In the genomic region with DNA sequence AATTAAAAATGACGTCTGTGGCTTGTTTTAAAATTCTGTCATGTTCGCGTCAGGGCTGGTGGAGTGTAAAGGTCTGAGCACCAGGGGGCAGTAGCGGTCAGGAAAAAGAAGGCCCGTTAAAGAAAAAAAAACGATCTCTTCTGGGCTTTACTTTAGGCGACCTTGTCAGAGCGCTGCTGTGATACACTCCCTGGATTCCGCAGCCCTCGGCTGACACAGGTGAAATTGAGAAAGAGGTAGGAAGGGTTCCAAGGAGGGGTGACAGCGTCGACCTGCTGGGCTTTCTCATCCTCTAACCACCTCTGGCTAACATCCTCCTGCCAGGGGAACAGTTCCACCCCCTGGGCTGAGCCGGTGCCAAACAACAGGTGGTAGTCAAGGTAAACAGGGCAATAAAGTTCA, we compare ENCODE assay signal across 8 mouse cellular contexts. TPM values are rescaled to one million over a fixed set of nuclear protein-coding genes. Genes with fewer than 3 reads are reported as not detected.
A peak's percentile ranks its signal among the peaks of the same experiment; 100 is the strongest.
DNase-seq lines count a peak whose midpoint lies in the region; ATAC-seq and TF ChIP-seq lines count a peak whose summit lies in the region.

No protein-coding gene starts in this region.

- no peak overlapping the region for H3K27ac ChIP-seq in left cerebral cortex, adult 2 months
- no peak overlapping the region for H3K27ac ChIP-seq in forebrain, embryonic 14.5 days (ENCODE audit: low read depth, low read length)
- no peak overlapping the region for H3K27ac ChIP-seq in hindbrain, embryonic 13.5 days
- no peak overlapping the region for H3K27ac ChIP-seq in limb, embryonic 14.5 days (replicated peaks; ENCODE audit: low read depth, low read length)
- H3K27ac ChIP-seq in midbrain, embryonic 15.5 days: no peak overlapping the region
- no peak overlapping the region for H3K27ac ChIP-seq in stomach, embryonic 15.5 days

- H3K36me3 ChIP-seq in forebrain, embryonic 14.5 days (ENCODE audit: control insufficient read depth, insufficient read depth, low read length): no peaks in the 10 kb centered on the region
- H3K36me3 ChIP-seq in hindbrain, embryonic 13.5 days: no peaks in the 10 kb centered on the region
- H3K36me3 ChIP-seq in limb, embryonic 14.5 days (ENCODE audit: control insufficient read depth, insufficient read depth, low read length): no peaks in the 10 kb centered on the region
- no peaks in the 10 kb centered on the region for H3K36me3 ChIP-seq in midbrain, embryonic 15.5 days (replicated peaks)
- H3K36me3 ChIP-seq in stomach, embryonic 15.5 days: no peaks in the 10 kb centered on the region

- peak overlapping the region; percentile 35; the same call in 1 of the 2 replicates for H3K9ac ChIP-seq in forebrain, embryonic 14.5 days (ENCODE audit: low read length)
- no peak overlapping the region for H3K9ac ChIP-seq in hindbrain, embryonic 13.5 days
- H3K9ac ChIP-seq in limb, embryonic 14.5 days (ENCODE audit: low read depth, low read length, severe bottlenecking): peak overlapping the region; percentile 36; the same call in 1 of the 2 replicates
- H3K9ac ChIP-seq in midbrain, embryonic 15.5 days: no peak overlapping the region
- no peak overlapping the region for H3K9ac ChIP-seq in stomach, embryonic 15.5 days

- no peaks in the 10 kb centered on the region for H3K9me3 ChIP-seq in forebrain, embryonic 14.5 days (replicated peaks; ENCODE audit: control insufficient read depth, low read length)
- no peaks in the 10 kb centered on the region for H3K9me3 ChIP-seq in hindbrain, embryonic 13.5 days
- H3K9me3 ChIP-seq in limb, embryonic 14.5 days (ENCODE audit: control insufficient read depth, low read length): no peaks in the 10 kb centered on the region
- H3K9me3 ChIP-seq in midbrain, embryonic 15.5 days: no peaks in the 10 kb centered on the region
- H3K9me3 ChIP-seq in stomach, embryonic 15.5 days: no peaks in the 10 kb centered on the region

- peak; percentile 55 to 69 for DNase-seq in left cerebral cortex, adult 2 months (ENCODE audit: extremely low spot score in 1 of 2, low spot score in 2 of 2)
- DNase-seq in left cerebral cortex, adult 9 months (ENCODE audit: low spot score in 2 of 2): no peak
- peak; percentile 71 for DNase-seq in brain, adult 2 months (ENCODE audit: low read depth, low spot score)
- peak; percentile 83 for DNase-seq in forebrain, embryonic 14.5 days (ENCODE audit: low spot score)
- DNase-seq in limb, embryonic 14.5 days (ENCODE audit: low spot score): peak; percentile 68

- intact Hi-C loops in left cerebral cortex, adult 2 months (cut with DNase I): loop anchor here (1.0 to 10.0 kb wide), 3 partner anchors 104 to 327 kb away; no protein-coding TSS in a partner anchor

- TF ChIP-seq POLR2A in limb, embryonic 14.5 days (IDR thresholded peaks at IDR 0.05; ENCODE audit: borderline replicate concordance, extremely low read depth, insufficient read depth, insufficient read length): no peak

- 5% methylated on average over 13 of the region's 13 CpGs for WGBS in forebrain, embryonic 14.5 days
- 6% methylated on average over 13 of the region's 13 CpGs for WGBS in hindbrain, embryonic 13.5 days
- WGBS in limb, embryonic 14.5 days: 4% methylated on average over 13 of the region's 13 CpGs
- WGBS in midbrain, embryonic 15.5 days: 6% methylated on average over 13 of the region's 13 CpGs
- 6% methylated on average over 13 of the region's 13 CpGs for WGBS in stomach, embryonic 15.5 days

- TF ChIP-seq CTCF in left cerebral cortex, adult 2 months (IDR thresholded peaks at IDR 0.05): peak; percentile 74

- peak overlapping the region; percentile 27 for H3K4me3 ChIP-seq in left cerebral cortex, adult 2 months
- H3K4me3 ChIP-seq in forebrain, embryonic 14.5 days (ENCODE audit: low read depth, low read length): no peak overlapping the region
- H3K4me3 ChIP-seq in hindbrain, embryonic 13.5 days: peak overlapping the region; percentile 12; the same call in 1 of the 2 replicates
- H3K4me3 ChIP-seq in limb, embryonic 14.5 days (replicated peaks; ENCODE audit: low read length): no peak overlapping the region; the same call in 1 of the 2 replicates
- no peak overlapping the region for H3K4me3 ChIP-seq in midbrain, embryonic 15.5 days
- H3K4me3 ChIP-seq in stomach, embryonic 15.5 days (replicated peaks): peak overlapping the region; percentile 25; the same call in 1 of the 2 replicates

- ATAC-seq in forebrain, embryonic 14.5 days: 0 out of 2 replicates have a peak, but pooled peaks have one; percentile 12
- ATAC-seq in hindbrain, embryonic 13.5 days (ENCODE audit: low FRiP score): no peak
- peak; percentile 23; the same call in 1 of the 2 replicates for ATAC-seq in limb, embryonic 14.5 days (ENCODE audit: low FRiP score, low read depth)
- no peak for ATAC-seq in midbrain, embryonic 15.5 days (replicated peaks)
- ATAC-seq in stomach, embryonic 15.5 days (ENCODE audit: insufficient read depth, low FRiP score, low read depth): no peak; the same call in 1 of the 2 replicates

- H3K27me3 ChIP-seq in forebrain, embryonic 14.5 days (replicated peaks; ENCODE audit: control insufficient read depth, insufficient read depth, low read length): no peaks in the 10 kb centered on the region
- H3K27me3 ChIP-seq in hindbrain, embryonic 13.5 days: no peaks in the 10 kb centered on the region
- H3K27me3 ChIP-seq in limb, embryonic 14.5 days (ENCODE audit: control insufficient read depth, insufficient read depth, low read length): no peaks in the 10 kb centered on the region
- no peaks in the 10 kb centered on the region for H3K27me3 ChIP-seq in midbrain, embryonic 15.5 days (replicated peaks)
- no peaks in the 10 kb centered on the region for H3K27me3 ChIP-seq in stomach, embryonic 15.5 days (replicated peaks)

- peaks cover 2% of the 10 kb centered on the region; the same call in 1 of the 2 replicates for H3K4me1 ChIP-seq in forebrain, embryonic 14.5 days (ENCODE audit: control insufficient read depth, insufficient read depth, low read length)
- peaks cover 3% of the 10 kb centered on the region for H3K4me1 ChIP-seq in hindbrain, embryonic 13.5 days (replicated peaks)
- H3K4me1 ChIP-seq in limb, embryonic 14.5 days (ENCODE audit: control insufficient read depth, insufficient read depth, low read length): no peaks in the 10 kb centered on the region
- H3K4me1 ChIP-seq in midbrain, embryonic 15.5 days: peaks cover 3% of the 10 kb centered on the region
- peaks cover 3% of the 10 kb centered on the region; the same call in 1 of the 2 replicates for H3K4me1 ChIP-seq in stomach, embryonic 15.5 days

- H3K4me2 ChIP-seq in forebrain, embryonic 14.5 days (ENCODE audit: low read length): peak overlapping the region; percentile 38
- peak overlapping the region; percentile 42 for H3K4me2 ChIP-seq in hindbrain, embryonic 13.5 days
- H3K4me2 ChIP-seq in limb, embryonic 14.5 days (replicated peaks; ENCODE audit: low read depth, low read length, severe bottlenecking): peak overlapping the region; percentile 43
- peak overlapping the region; percentile 48 for H3K4me2 ChIP-seq in midbrain, embryonic 15.5 days
- H3K4me2 ChIP-seq in stomach, embryonic 15.5 days: peak overlapping the region; percentile 52

RNA-seq across cellular contexts. Expression of gene Ywhah, which starts 20.9 kb away (rescaled TPM):
- total RNA-seq in left cerebral cortex, adult 2 months (2021): 1,000 to 10,000 TPM; 1,061 to 1,220 TPM
- polyA plus RNA-seq in forebrain, embryonic 14.5 days (2014; fragmentation: Nextera tagmentation; extraction: Ambion mirVana): 521 and 612 TPM in 2 replicates
- 613 and 627 TPM in 2 replicates for polyA plus RNA-seq in hindbrain, embryonic 13.5 days (2015; fragmentation: Nextera tagmentation; extraction: Ambion mirVana)
- polyA plus RNA-seq in limb, embryonic 14.5 days (2012; rRNA removed): 226 and 247 TPM in 2 replicates
- 323 and 339 TPM in 2 replicates for polyA plus RNA-seq in limb, embryonic 14.5 days (2014; fragmentation: Nextera tagmentation; extraction: Ambion mirVana)
- polyA plus RNA-seq in midbrain, embryonic 15.5 days (2015; fragmentation: Nextera tagmentation; extraction: Ambion mirVana): 758 and 760 TPM in 2 replicates
- 428 and 431 TPM in 2 replicates for polyA plus RNA-seq in stomach, embryonic 15.5 days (2015; fragmentation: Nextera tagmentation; extraction: Ambion mirVana)

Comparison
In these comparisons a context has a peak if more than half of its experiments do, and no peak if none do; other contexts are left out.
1. DNase-seq: peak in left cerebral cortex, adult 2 months (2 of 2), brain, adult 2 months (single experiment), forebrain, embryonic 14.5 days (single experiment) and limb, embryonic 14.5 days (single experiment); none in left cerebral cortex, adult 9 months (0 of 2).
2. H3K4me3 ChIP-seq: peak in left cerebral cortex, adult 2 months (single experiment), hindbrain, embryonic 13.5 days (single experiment) and stomach, embryonic 15.5 days (single experiment); none in forebrain, embryonic 14.5 days (single experiment), limb, embryonic 14.5 days (single experiment) and midbrain, embryonic 15.5 days (single experiment).
3. ATAC-seq: peak in forebrain, embryonic 14.5 days (single experiment) and limb, embryonic 14.5 days (single experiment); none in hindbrain, embryonic 13.5 days (single experiment), midbrain, embryonic 15.5 days (single experiment) and stomach, embryonic 15.5 days (single experiment).
4. H3K9ac ChIP-seq: peak in forebrain, embryonic 14.5 days (single experiment) and limb, embryonic 14.5 days (single experiment); none in hindbrain, embryonic 13.5 days (single experiment), midbrain, embryonic 15.5 days (single experiment) and stomach, embryonic 15.5 days (single experiment).
5. Peak in every context shown above with its lines, with median percentiles within 50 percentile points of each other: H3K4me2 ChIP-seq.